Mouse (Mus musculus) Muller cell, postnatal 12 days (primary cell): ENCODE measurements around the gene A730049H05Rik.

ENCODE experiments used
- DNase-seq: peaks from one replicate; pipeline ENCODE4 v3.0.0-alpha.2; 2015; ENCODE audit errors: inconsistent ontology term

A730049H05Rik gene

GRCm38 (mm10) chr6:92879700-92880265 is 63.5 kb downstream of the A730049H05Rik start:
- no peak for DNase-seq

DNA sequence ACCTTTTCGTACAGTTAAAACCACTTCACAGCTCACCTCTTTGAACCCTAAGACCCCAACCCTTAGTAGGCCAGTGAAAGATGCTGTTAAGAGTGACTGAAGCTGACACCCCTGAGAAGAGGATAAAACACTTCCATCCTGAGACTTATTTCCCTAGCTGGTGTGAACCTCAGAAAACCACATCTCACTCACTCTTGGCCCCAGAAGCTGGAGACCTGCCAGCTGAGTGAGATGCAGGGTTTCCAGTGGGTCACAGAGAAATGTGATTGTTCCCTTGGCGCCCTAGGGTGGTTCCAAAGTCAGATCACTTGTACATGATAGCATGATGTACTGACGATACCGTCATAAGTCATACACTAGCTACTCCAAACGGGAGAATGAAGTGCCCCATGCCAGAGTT is 66.2 kb downstream of the A730049H05Rik start:
- no peak for DNase-seq

GRCm38 (mm10) chr6:92883131-92883900 is 67.0 kb downstream of the A730049H05Rik start:
- no peak for DNase-seq

DNA sequence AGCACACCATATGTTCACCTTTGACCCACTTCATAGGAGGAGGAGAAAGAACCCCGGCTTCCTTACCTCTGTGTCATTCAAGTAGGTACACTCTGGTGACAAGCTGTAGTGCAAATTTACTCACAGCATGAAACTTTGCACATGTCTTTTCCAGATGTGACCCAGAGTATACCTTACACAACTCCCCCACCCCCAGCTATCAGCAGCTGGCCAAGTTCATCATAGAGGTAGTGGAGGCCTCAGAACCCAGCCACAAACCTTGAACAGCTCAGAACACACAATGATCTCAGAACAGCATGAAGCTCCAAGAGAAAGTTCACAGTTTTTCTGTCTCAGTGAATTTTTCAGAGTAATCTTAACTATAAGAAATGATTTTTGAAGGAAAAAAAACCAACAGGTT is 75.3 kb downstream of the A730049H05Rik start:
- DNase-seq, result no peak
